Mouse (Mus musculus) testis, postnatal 10 days (tissue): Measurements from ENCODE around the gene Wwtr1.

Experiments used
- DNase-seq: peaks from one replicate; pipeline ENCODE4 v3.0.0; 2021; ENCODE audit warnings: low spot score

The Wwtr1 gene

GRCm38 (mm10) chr3:57575660-57576055 lies at the start of gene Wwtr1:
Wwtr1 (minus strand) TSS chr3:57575910.
- peak; percentile 92 for DNase-seq

- DNase-seq: peak; percentile 42
These were observed 44.0 kb upstream of the Wwtr1 start for GRCm38 (mm10) chr3:57619718-57620117.

GRCm38 (mm10) chr3:57615652-57616051 lies 39.9 kb upstream of the Wwtr1 start:
- no peak for DNase-seq

- DNase-seq: no peak
These were observed 36.8 kb upstream of the Wwtr1 start for GRCm38 (mm10) chr3:57612430-57612997.

GRCm38 (mm10) chr3:57611776-57612175 lies 36.1 kb upstream of the Wwtr1 start:
- DNase-seq: no peak

- no peak for DNase-seq
These were observed 28.9 kb upstream of the Wwtr1 start for GRCm38 (mm10) chr3:57604618-57605015.

- no peak for DNase-seq
These were observed 28.3 kb upstream of the Wwtr1 start for GRCm38 (mm10) chr3:57603891-57604617.

GRCm38 (mm10) chr3:57602610-57603009 lies 26.9 kb upstream of the Wwtr1 start:
- DNase-seq: no peak

GRCm38 (mm10) chr3:57596566-57596965 lies 20.9 kb upstream of the Wwtr1 start:
- no peak for DNase-seq

- no peak for DNase-seq
These were observed 19.8 kb upstream of the Wwtr1 start for GRCm38 (mm10) chr3:57595506-57595905.

- DNase-seq: no peak
These were observed 10.3 kb upstream of the Wwtr1 start for GRCm38 (mm10) chr3:57585967-57586366.

GRCm38 (mm10) chr3:57583533-57583932 lies 7.8 kb upstream of the Wwtr1 start:
- no peak for DNase-seq

GRCm38 (mm10) chr3:57580426-57581195 lies 4.9 kb upstream of the Wwtr1 start:
- no peak for DNase-seq

- DNase-seq: peak; percentile 78
These were observed 530 bp upstream of the Wwtr1 start for GRCm38 (mm10) chr3:57576056-57576824.

- peak; percentile 75 for DNase-seq
These were observed 638 bp downstream of the Wwtr1 start for GRCm38 (mm10) chr3:57574885-57575659.

- no peak for DNase-seq
These were observed 1.7 kb downstream of the Wwtr1 start for GRCm38 (mm10) chr3:57573898-57574570.

GRCm38 (mm10) chr3:57572331-57572975 lies 3.3 kb downstream of the Wwtr1 start:
- no peak for DNase-seq

GRCm38 (mm10) chr3:57566655-57567054 lies 9.1 kb downstream of the Wwtr1 start:
- DNase-seq: no peak

GRCm38 (mm10) chr3:57563627-57564026 lies 12.1 kb downstream of the Wwtr1 start:
- DNase-seq: no peak

GRCm38 (mm10) chr3:57562996-57563506 lies 12.7 kb downstream of the Wwtr1 start:
- DNase-seq: no peak
